Mouse (Mus musculus) lung, postnatal 4 days (tissue): ENCODE results near the gene Ankmy1.

Experiments
- DNase-seq, 2 experiments: peaks; one replicate each; pipeline ENCODE4 v3.0.0; 2021

The Ankmy1 gene

DNA sequence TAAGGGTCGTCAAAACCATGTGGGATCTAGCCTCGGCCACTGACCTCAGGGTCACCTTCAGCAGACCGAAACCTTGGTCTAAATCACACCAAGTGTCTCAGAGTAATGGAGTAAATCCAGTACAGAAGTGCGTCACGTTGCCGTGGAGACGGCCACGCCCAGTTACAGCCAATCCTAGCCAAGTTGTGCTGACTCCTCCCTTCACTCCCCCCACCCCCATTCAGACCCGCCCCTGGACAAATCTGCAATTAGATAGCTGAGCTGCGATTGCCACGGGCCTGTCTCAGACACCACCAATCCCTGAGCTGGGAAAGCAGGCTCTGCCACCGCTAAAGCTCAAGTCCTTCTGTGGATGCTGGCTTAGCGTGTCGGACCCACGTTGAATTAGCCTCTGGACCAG, at the start of gene Ankmy1:
Gene Ankmy1 (minus strand): TSS at position 121 of the 400 bp plus-strand sequence.
- peak; percentile 73 to 78 for DNase-seq

DNA sequence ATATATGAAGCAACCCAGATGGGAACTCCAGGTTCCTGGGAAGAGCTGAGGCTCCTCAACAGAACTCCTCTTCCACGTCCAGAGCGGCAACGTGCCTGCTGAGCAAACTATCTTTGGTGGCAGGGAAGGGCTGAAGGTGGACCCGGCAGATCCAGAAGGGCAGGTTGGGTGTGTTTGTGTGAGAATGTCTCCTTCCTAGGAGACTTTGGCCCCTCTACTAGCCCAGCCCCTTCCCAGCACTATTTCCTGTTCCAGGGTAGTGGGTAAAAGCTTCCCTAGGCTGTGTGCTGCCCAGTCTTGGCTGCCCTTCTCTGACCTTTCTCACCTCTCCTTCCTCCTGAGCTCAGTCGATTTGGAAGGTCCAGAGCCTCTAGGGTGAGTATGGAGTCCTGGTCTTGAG, 47.9 kb upstream of the Ankmy1 start, which contains the start of gene Gpr35:
Gene Gpr35 (plus strand): TSS at position 259 of the 400 bp plus-strand sequence.
- no peak for DNase-seq

DNA sequence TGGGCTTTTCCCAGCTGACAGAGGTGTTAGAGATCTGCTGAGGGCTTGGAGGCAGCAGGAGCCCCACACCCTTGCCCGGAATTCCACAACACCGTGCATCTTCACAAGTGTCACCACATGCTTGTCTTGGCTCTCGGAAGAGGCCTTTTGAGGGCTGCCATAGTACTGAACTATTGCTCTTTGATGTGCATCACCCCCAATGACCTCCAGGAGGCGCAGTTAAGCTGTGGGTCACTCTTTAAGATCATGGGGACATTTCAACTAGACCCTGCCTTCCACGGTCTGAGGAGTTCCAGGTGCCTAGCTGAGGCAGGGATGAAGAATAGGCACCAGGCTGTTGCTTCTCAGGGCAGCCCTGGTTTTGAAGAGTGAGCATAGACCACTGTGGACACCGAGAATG, 46.7 kb upstream of the Ankmy1 start:
- DNase-seq, result peak in 1 of 2 experiments; percentile 33

DNA sequence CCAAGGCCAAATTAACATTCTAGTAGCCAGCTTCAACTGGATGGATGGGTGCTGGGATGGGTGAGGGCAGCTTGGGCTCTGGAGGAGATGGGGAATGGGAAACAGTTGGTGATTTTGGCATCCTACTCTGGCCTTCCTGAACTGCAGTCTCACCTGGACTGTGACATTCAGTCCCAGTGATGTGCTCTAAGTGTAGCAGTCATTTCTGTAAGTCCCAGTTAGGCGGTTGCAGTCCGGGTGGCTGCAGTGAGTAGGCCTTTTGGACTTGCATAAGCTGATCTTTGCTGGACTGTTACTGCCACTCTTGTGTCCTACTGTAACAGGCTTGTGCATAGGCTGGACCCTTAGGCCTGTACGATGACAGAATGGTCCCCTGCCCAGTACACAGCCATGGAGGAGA, 45.3 kb upstream of the Ankmy1 start:
- DNase-seq, result no peak

DNA sequence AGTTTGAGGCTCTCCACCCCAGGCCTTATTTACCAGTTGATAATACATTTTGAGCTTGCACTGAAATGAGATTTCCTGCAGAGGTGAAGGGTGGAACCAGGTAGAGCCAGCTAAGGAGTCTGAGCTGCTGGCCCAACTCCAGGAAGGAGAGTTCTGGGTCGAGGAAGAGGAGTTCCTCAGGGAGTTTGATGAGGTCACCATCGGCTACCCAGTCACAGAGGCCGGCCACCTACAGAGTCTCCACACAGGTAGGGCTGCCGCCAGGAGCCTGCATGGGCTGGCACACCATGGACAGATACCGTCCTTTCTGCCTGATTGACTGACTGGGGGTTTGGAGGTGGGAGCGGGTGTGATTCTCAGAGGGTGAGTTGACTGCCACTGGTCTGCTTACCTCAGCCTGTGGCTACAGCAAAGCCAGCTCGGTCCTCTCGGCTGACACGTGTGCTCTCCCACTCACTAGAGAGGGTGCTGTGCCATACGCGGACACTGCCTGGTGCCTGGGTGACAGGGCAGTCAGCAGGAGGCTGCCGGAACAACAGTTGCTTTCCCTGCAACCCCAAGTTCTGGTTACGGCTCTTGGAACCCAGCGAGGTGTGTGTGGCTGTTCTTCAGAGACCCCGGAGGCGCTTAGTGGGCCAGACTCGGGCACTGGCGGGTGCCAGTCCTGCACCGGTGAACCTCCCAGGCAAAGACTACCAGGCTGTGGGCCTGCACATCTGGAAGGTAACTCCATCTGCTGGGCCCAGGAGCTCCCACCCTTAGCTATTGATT, 40.7 kb upstream of the Ankmy1 start:
- DNase-seq, result no peak

DNA sequence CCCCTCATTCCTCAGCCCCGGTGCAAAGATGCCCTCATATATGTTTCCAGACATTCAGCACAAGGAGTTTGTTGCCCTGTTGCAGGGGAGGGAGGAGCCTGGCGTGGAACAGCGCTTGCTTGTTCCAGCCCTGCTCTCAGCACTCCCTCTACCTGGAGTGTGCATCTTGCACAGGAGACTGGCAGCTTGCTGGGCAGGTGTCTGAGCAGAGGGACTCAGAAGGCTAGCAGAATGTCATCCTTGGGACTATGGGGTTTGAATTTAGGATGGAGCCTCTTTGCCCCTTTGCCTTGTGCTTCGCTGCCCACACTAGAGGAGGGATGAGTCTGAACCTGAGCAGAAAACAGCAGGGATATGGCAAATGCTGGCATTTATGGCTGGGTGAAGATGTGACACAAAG, 37.0 kb upstream of the Ankmy1 start:
- no peak for DNase-seq

DNA sequence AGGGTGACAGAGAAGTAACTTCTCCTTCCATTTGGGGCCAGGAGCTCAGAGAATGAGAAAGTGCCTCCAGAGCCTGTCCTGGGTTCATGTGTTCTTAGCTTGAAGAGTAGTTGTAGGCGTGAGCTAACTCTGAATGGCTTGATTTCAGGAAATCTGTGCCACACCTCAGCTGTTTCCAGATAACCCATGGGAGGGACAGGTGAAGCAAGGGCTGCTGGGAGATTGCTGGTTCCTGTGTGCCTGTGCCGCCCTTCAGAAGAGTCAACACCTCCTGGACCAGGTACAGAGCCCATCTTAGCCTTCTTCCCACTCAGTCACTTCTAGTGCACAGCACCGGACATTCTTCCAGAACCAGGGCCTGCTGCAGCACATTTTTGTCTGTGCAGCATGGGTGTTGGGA, 35.1 kb upstream of the Ankmy1 start:
- DNase-seq, result no peak

DNA sequence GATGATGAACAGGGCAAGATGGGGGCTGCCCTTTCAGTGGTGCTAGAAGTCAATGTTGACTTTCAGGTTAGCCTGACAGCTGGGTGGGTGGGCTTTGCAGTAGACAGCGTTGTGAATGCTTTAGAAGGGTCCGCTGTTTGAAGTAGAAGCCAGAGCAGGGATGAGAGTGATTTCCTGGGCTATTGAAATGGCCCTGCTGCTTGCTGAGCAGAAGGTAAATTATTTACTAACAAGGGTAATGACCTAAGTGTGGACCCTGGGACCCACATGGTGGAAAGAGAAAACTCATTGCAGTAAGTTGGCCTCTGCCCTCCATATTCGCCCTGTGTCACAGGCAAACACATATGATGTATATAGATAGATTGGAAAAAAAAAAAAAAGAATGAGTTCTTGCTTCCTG, 33.8 kb upstream of the Ankmy1 start:
- DNase-seq, result no peak

DNA sequence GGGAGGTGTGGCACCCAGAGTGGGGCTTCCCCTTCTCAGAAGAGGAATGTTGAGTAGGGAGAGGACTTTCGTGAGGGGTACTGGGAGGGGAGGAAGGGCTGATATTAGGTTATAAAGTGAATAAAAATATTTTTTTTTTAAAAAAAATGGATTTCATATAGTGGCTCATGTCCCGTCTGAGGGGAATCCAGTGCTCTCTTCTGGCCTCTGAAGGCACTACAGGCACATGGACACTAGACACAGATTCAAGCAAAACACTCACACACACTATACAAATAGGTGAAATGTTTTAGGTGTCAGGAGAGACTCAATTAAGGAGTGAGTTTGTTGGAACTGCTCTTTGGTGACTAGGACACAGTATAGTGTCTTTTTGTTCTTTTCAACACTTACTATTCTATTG, 33.3 kb upstream of the Ankmy1 start:
- no peak for DNase-seq

DNA sequence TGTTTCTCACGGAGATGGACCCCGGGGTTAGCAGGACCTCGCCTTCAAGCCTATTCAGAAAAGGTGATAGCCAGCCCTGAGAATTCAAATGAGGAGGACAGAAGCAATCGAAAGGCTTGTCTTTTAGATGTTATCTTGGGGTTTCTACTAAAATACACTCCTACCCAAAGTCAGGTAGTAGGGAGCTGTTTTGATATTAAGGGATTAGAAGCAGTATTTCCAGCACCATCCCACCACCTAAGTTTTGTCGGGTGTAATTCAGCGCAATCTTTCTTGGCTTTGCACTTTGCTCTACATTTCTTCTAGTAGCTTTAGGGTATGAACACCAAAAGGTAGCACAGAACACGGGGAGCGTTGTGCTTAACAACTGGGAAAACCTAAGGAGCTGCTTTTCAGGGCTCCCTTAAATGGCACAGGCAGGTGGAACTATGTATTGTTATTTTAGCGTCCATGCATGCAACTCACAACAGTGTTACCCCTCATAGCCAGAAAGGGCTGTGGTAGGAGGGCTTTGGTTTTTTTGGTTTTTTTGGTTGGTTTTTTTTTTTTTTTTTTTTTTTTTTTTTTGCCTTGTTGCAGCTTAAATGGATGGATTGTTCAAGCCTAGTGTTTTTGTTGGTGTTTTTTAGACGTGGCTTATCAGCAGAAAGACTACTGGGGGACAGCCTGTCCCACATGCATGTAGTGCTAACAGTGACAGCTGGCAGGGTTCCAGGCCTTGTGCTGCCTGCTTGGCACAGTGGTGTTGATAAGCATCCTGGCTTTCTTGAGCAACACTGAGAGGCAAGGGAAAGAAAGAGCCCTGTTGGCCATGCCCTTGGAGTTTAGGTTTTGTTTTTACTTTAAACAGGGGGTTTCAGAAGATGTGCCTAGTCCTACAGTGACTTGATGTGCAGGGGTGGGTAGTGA, 32.6 kb upstream of the Ankmy1 start:
- no peak for DNase-seq

DNA sequence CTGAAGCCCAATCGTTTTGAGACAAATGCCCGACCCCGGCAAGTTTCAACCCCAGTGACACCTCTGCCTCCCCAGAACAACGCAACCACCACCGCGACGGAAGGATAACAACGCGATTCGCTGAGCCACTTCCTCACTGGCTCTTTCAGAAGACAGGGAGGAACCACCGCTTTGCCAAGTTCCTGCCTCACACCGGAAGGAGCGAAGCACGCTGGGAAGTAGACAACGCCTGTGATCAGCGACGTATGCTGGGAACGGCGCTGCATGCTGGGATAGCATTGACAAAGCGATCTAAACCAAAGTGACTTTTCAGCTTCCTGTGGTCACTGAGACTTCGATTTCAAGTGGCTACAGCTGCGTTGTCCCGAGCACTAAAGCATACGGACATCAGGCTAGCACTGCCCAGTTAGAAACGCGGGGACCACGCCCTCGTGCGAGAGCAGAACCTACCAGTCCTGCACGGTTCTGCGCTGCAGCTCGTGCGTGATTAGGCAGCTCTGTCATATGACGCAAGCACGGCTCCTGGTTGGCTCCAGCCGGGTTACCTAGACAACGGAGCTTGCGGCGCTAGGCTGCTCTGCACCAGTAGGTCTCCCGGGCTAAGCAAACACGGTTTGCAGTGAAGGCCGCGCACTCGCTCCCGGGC, 31.6 kb upstream of the Ankmy1 start, which contains the start of gene Capn10:
Gene Capn10 (plus strand): TSS at position 195 of the 646 bp plus-strand sequence.
- peak; percentile 92 to 95 for DNase-seq

DNA sequence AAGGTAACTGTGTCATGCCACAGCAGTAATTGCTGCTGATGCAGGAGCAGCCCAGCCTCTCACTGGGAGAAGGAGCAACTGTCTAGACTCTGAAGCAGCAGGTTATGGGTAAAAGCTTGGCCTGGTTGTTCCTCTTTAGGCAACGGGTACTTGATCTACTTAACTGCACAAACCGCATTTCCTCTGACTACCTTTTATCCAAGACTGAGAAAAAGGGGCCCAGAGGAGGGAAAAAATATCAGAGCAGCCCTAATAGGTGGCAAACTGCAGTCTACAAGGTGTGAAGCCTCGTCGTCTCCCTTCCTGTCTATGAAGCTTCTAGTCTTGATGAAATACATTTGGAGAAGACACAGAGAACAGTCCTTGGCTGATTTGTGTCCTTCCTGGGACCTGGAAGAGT, 30.9 kb upstream of the Ankmy1 start:
- DNase-seq, result peak in 1 of 2 experiments; percentile 9

DNA sequence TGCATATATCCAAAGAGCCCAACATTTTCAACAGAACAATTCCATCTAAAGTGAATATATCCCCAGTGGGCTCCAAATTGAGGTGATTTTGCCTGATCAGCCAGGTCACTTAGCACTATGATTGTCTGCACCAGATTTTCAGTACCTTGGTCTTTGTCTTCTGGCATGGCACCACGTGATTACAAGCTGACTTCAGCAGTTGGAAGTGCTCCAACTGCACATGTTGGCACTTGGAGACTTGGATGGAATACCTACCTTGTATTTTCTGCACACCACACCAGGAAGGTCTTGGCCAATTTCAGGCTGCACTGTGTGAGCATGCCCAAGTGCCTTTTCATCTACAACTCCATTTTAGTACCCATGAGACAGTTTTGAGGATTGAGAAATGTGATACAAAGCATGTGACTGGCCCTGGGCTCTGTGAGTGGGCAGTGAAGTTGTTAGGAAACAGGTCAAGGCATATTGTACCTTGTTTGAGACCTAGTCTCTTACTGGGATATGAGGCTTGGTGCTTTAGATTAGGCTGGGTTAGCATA, 27.5 kb upstream of the Ankmy1 start:
- peak in 1 of 2 experiments; percentile 4 for DNase-seq

DNA sequence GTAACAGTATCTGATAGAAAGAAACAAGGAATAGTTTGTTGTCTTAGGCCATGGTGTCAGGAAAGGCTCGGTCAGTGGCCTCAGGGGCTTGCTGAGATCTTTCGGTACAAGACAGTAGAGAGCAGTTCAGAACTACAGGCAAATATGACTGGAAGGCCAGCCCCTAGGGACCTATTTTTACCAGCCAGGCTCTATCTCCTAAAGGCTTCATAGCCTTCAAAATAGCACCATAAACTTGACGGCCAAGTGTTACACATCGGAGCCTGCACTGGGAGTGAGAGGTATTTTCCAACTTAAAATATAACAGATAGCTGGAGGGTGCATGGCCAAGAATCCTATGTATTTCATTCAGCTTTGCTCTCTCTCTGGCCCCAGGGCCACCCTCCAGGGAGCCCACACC, 18.8 kb upstream of the Ankmy1 start:
- DNase-seq, result no peak

DNA sequence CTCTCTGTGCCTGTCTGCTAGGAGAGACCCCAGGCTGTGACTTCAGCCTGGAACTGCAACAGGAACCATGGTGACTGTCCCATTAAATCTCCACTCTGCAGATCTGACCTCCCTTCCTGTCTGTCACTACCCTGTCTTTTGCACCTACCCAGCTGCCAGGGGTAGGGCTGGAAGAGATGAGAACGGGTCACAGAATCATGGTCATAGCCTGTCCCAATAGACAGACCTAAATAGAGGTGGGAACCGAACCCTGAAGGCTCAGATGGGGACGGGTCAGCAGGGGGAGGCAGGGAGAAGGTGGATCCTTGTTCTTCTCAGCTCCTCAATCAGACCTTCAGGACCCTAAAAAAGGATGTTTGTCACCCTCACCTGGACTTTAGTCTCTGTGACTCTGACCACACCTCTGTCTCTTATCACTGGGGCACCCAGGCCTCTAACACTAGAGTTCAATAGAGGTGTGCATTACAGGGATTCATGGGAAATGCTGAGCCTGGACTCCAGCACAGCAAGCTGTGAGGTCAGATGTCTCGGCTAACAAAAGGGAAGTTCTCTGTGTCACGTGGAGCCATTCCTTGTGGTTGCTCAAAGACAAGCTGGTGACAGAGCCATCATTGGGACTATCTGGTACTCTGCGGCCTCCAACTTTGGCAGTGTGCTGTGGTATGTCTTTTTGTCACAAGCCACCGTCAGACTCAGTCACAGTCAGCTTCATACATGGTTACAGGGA, 17.9 kb upstream of the Ankmy1 start:
- DNase-seq, result no peak

DNA sequence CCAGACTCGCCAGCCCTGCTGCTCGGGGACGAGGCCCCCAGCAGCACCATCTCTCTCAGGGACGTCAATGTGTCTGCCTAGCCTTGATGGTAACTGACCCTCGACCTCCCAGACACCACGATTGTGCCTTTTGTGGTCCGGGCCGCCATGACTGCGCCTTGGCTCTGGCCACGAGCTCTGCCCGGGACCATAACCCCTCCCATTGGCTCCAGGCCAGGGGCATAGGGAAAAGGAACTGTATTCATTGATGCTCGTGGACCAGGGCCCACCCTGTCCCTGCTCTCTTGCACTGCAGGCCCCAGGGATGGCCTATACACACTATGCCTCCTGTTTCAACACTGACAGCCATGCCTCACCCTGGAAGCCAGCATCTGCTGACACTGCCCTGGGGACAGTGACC, 17.1 kb upstream of the Ankmy1 start:
- no peak for DNase-seq

DNA sequence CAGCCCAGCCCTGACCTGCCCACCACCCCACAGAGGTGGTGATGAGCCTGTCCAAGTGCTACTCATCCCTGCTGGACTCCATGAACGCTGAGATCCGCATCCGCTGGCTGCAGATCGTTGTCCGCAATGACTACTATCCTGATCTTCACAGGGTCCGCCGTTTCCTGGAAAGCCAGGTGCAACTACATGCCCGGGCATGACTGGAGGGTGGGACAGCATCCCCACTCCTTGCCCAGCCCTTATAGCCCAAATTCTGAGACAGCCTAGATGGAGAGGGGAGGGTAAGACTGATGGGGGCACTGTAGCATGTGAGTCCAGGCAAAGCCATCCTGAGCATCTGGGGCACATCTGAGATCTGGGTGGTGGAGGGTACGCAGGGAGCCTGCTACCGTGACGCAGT, 16.4 kb upstream of the Ankmy1 start:
- DNase-seq, result no peak

DNA sequence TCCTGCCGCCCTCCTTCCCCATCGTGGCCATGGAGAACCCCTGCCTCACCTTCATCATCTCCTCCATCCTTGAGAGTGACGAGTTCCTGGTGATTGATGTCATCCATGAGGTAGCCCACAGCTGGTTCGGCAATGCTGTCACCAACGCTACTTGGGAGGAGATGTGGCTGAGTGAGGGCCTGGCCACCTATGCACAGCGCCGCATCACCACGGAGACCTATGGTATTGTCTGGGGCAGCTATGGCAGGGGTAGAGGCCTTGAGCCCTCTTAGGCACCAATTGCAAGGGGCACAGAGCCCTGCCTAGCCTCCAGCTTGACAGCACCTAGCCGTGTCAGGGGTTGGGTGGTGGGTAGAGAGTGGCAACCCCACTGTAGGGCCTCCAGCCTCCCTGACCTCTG, 14.0 kb upstream of the Ankmy1 start:
- no peak for DNase-seq

DNA sequence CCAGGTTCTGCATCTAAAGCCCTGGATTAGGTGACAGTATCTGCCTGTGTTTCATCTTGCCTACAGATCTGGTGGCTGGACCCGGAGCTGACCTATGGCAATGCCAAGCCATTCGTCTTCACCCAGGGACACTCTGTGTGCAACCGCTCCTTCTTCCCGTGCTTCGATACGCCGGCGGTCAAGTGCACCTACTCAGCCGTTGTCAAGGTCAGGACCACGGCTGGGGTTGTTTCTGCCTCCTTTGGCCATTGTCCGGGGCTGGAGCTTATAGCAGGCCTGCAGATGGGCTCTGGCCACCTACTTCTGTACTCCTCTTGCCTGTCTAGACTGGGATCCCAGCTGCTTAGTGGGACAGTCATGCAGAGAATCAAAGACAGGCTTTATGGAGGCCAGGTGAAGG, 12.3 kb upstream of the Ankmy1 start:
- peak in 1 of 2 experiments; percentile 16 for DNase-seq

DNA sequence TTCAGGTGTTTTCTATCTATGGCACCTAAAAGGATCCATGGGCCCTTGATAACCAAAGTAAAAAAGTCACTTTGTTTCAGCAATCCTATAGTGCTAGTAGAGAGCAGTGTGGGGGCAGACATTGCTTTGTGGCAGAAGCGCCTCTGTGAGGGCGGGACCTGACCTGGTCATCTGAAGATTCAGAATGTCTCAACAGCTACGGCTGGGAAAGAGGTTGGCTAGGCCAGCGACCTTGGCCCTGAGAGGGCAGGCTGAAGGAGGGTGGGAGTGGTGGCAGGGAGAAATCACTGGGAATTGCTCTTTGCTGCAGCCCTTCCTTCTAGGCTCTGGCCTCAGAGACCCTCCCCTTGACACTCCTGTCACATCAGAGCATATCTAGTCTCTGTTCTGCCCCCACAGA, 11.5 kb upstream of the Ankmy1 start:
- DNase-seq, result peak in 1 of 2 experiments; percentile 16

DNA sequence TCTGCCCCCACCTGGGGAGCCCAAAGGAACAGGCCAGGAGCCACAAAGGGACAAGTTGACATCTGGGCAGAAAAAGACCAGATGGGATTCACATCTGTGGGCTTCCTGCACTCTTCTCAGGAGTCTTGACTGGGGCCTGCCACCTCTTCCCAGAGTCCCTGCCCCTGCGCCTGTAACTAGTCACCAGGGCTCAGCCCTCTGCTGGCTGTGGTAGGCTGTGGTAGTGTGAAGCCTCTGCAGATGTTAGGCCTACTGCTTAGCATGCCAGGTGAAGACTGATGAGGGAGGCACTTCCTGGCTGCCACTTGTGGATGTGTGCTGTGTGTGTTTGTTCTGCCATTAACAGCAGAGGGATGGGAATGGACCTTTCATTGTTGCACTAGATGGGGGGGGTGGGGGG, 9.6 kb upstream of the Ankmy1 start:
- DNase-seq, result no peak

DNA sequence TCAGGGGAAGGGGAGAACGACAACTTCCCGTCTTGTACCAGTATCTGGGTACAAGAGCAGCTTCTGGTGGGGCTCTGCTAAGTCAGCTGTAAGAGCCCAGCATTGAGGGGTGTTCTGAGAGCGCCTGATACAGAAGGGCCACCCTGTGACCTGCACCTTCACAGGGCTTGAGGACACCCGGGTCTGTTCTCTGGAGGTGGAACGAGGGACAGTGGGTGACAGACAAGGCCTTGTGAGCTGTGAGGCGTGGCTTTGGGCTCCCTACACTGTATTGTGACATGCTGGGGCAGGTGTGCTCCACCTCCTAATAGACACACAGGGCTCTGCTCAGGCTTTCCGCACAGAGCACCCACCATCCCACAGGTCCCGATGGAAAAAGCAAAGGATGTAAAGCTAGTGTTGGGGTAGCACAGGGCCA, 9.0 kb upstream of the Ankmy1 start:
- DNase-seq, result no peak
